Mouse (Mus musculus): Measurements from ENCODE around the gene Asb7. TPM values are rescaled to one million over a fixed set of nuclear protein-coding genes. Genes with fewer than 3 reads are reported as not detected.

Asb7 gene
- polyA plus RNA-seq, 1 experiment: 45.6 TPM

DNA sequence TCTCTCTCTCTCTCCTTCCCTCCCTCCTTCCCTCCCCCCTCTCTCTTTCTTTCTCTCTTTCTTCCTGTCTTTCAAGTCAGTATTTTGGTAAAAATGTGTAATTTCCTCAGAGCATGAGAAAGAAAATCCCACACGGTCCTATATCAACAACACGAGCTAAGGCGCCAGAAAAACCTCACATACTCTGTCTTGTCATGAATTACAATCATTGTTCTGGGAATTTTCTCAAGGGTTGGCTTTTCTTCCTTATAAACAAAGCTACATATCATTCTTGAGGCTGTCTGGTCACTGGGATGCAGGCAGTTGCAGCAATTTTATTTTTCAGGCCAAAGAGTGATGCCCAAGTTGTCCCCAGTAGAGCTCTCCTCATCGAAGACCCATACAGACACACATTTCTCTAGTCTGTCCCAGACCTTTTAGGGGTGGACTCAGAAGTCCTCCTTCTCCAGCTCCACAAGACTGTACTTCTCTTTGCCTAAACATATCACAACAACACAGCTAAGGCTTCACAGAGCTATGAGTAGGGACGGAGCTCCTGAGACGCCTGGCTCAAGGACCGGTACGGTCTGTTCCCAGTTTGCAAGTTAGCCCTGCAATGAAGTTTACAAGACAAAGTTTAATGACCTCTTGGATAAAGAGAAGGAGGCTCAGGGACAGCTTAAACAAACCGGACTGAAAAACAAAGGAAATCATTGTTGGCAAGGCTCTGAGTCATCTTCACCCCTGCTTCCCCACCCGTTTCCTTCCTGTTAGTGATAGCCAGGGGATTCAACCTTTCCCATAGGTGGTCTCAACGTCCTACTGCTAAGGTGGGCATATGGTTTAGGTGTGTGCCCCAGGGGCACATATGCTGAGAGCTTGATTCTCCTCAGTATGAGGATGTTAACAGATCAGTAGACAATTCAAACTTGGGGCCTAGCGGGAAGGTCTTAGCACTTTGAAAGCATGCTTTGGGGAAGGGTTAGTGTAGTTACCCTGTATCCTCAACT lies 88.5 kb downstream of the Asb7 start:
- peak; percentile 21 for TF ChIP-seq GATA1 (IDR thresholded peaks at IDR 0.05; ENCODE audit: low read length)

DNA sequence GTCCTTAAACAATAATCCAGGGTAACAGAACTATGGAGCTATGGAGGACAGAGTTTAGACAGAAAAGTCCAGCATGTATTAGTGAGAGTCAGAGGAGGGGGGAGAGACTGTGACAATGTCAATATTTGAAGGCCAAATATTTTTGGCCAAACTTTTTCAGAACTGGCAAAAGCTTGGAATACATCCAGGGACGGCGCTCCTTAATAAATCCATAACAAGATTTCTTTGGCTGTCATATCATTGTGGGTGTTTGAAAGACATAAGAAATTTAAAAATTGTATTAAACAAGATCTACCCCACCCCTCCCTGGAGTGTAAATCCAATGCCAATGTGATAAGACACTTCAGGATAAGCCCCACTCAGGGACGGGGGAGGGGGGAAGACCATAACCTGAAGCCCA lies 89.3 kb downstream of the Asb7 start:
- no peak for TF ChIP-seq GATA1 (IDR thresholded peaks at IDR 0.05; ENCODE audit: low read length)

DNA sequence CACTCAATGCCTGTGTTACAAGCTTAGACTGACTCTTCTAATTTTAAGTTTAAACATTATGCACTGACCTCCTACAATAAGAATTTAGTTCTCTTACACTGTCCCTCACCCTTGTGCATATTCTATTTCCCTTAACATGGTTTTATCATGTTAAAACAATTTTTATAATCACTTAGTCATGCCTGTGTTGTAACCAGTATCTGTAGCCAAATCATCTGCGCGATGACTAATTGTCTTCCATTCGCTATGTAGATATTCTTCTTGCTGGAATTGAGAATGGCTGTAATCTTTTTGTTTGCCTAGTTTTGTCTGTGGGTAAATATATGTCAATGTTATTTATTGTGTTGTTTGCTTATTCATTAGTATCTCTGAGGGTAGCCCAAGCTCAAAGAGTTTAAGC lies 91.5 kb downstream of the Asb7 start:
- TF ChIP-seq GATA1 (IDR thresholded peaks at IDR 0.05; ENCODE audit: low read length): no peak

Other genes starting within 250 kb of the Asb7 start
- 6.1 and 8.4 TPM in 2 replicates for gene Lins1, start 293 bp upstream of the Asb7 start, polyA plus RNA-seq (2012)
- 0.08 TPM in 2 replicates for gene Cers3, start 53.9 kb upstream of the Asb7 start, polyA plus RNA-seq (2012)
- gene Adamts17, start 150.1 kb upstream of the Asb7 start, polyA plus RNA-seq (2012): not detected in 2 replicates

Data from G1E-ER4 (cell line).